Mouse (Mus musculus): ENCODE data around the gene Park7. TPM values are rescaled to one million over a fixed set of nuclear protein-coding genes. Genes with fewer than 3 reads are reported as not detected.

The Park7 gene
- polyA plus RNA-seq, 1 experiment from 2014 or later, result 406 TPM

DNA sequence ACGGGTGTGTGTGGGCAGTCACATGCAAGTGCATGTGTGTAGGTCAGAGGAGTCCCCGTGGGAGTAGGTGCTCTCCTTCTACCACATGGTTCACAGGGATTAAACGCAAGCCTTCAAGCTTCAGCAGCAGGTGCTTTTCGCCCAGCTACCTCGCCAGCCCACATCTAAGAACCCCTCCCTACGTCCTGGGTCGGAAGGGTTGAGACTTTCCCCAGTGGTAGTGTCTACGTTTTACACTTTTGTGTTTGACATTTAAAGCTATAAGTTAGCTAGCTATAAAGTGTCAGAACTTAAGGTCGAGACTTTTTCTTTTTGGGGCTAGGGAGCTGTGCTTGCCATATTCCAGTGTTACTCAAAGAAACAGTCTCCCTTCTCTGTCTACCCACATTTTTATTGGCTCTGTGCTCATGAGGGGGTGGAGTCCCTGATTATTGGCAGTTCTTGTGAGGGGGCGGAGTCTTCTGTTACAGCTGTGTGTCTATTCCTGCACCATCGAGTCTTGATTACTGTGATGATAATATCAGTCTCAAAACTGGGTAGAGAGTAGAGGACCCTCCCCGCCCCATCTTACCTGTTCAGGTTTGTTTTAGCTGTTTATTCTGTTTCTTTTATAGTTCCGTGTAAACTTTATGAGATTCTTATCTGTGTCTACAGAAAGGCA lies 25.9 kb upstream of the Park7 start:
- no peaks in the 10 kb centered on the region for H3K36me3 ChIP-seq (ENCODE audit: control insufficient read depth, insufficient read depth, low read length)
- H3K4me2 ChIP-seq (replicated peaks; ENCODE audit: low read depth, low read length), result no peak overlapping the region
- no peaks in the 10 kb centered on the region for H3K27me3 ChIP-seq (ENCODE audit: control insufficient read depth, insufficient read depth, low read length)
- WGBS, result 65% methylated on average over 13 of the region's 13 CpGs
- H3K9ac ChIP-seq (ENCODE audit: low read depth, low read length), result no peak overlapping the region
- no peak for ATAC-seq (ENCODE audit: low FRiP score)
- H3K27ac ChIP-seq (ENCODE audit: low read depth, low read length), result no peak overlapping the region
- no peak overlapping the region for H3K4me3 ChIP-seq (ENCODE audit: low read depth, low read length)
- H3K4me1 ChIP-seq (replicated peaks; ENCODE audit: control insufficient read depth, insufficient read depth, low read length), result no peaks in the 10 kb centered on the region
- no peak for DNase-seq (ENCODE audit: low spot score)
- no peaks in the 10 kb centered on the region for H3K9me3 ChIP-seq (ENCODE audit: control insufficient read depth, low read length)

DNA sequence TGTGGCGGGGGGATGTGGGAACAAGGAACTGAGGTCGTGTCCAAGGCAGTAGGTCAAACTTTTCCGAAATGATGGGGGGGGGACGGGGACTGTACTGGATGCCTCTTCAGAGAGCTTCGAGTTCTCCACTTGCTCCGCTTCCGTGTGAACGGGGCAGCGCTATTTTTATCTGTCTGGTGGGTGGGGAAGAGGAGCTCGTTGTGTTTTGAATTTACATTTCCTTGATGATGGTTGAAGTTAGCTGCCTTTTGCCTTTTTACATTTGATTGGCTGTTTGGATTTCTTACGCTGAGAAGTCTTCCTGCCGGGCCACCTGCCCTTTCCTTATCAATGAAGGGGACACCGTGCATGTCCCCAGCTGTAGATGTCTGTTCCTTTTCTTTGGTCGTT lies 23.8 kb upstream of the Park7 start:
- no peak overlapping the region for H3K4me2 ChIP-seq (replicated peaks; ENCODE audit: low read depth, low read length)
- DNase-seq (ENCODE audit: low spot score), result no peak
- no peaks in the 10 kb centered on the region for H3K36me3 ChIP-seq (ENCODE audit: control insufficient read depth, insufficient read depth, low read length)
- ATAC-seq (ENCODE audit: low FRiP score), result no peak
- no peak overlapping the region for H3K4me3 ChIP-seq (ENCODE audit: low read depth, low read length)
- 63% methylated on average over 14 of the region's 14 CpGs for WGBS
- no peaks in the 10 kb centered on the region for H3K4me1 ChIP-seq (replicated peaks; ENCODE audit: control insufficient read depth, insufficient read depth, low read length)
- no peak overlapping the region for H3K9ac ChIP-seq (ENCODE audit: low read depth, low read length)
- H3K27me3 ChIP-seq (ENCODE audit: control insufficient read depth, insufficient read depth, low read length), result no peaks in the 10 kb centered on the region
- H3K27ac ChIP-seq (ENCODE audit: low read depth, low read length), result no peak overlapping the region
- no peaks in the 10 kb centered on the region for H3K9me3 ChIP-seq (ENCODE audit: control insufficient read depth, low read length)

GRCm38 (mm10) chr4:150937293-150938062 lies 23.2 kb upstream of the Park7 start:
- Histone ChIP-seq H3K9ac (ENCODE audit: low read depth, low read length) (no peak overlapping the region), H3K27ac (ENCODE audit: low read depth, low read length) (no peak overlapping the region), H3K4me3 (ENCODE audit: low read depth, low read length) (no peak overlapping the region), H3K27me3 (ENCODE audit: control insufficient read depth, insufficient read depth, low read length) (no peaks in the 10 kb centered on the region), H3K36me3 (ENCODE audit: control insufficient read depth, insufficient read depth, low read length) (no peaks in the 10 kb centered on the region), H3K9me3 (ENCODE audit: control insufficient read depth, low read length) (no peaks in the 10 kb centered on the region), H3K4me2 (replicated peaks; ENCODE audit: low read depth, low read length) (no peak overlapping the region), H3K4me1 (replicated peaks; ENCODE audit: control insufficient read depth, insufficient read depth, low read length) (no peaks in the 10 kb centered on the region)
- DNase-seq (ENCODE audit: low spot score) (no peak), ATAC-seq (ENCODE audit: low FRiP score) (no peak)
- WGBS, result 76% methylated on average over 16 of the region's 16 CpGs

GRCm38 (mm10) chr4:150933503-150933902 lies 19.3 kb upstream of the Park7 start:
- DNase-seq (ENCODE audit: low spot score) (no peak), ATAC-seq (ENCODE audit: low FRiP score) (no peak)
- WGBS, result 73% methylated on average over 1 of the region's 1 CpGs
- Histone ChIP-seq H3K27me3 (ENCODE audit: control insufficient read depth, insufficient read depth, low read length) (no peaks in the 10 kb centered on the region), H3K4me1 (replicated peaks; ENCODE audit: control insufficient read depth, insufficient read depth, low read length) (no peaks in the 10 kb centered on the region), H3K27ac (ENCODE audit: low read depth, low read length) (no peak overlapping the region), H3K4me2 (replicated peaks; ENCODE audit: low read depth, low read length) (no peak overlapping the region), H3K9me3 (ENCODE audit: control insufficient read depth, low read length) (no peaks in the 10 kb centered on the region), H3K4me3 (ENCODE audit: low read depth, low read length) (no peak overlapping the region), H3K36me3 (ENCODE audit: control insufficient read depth, insufficient read depth, low read length) (no peaks in the 10 kb centered on the region), H3K9ac (ENCODE audit: low read depth, low read length) (no peak overlapping the region)

DNA sequence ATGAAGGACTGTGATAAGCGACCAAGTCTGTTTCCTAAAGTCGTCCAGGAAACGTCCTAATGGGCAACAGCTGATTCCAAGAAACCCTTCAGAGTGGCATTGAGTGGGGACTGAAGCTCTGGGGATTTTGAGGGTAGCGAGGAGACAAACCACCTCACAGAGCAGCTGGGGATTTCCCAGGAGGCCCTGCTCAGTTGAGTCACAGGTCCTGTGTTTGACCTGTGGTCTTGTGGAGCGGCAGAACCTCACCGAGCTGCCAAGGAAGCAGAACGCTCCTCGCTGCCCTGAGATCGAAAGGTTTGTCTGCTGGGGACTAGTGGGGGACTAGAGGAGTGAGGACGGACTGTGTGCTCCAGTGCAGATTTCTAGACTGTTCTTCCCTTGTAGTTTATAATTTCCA lies 13.6 kb upstream of the Park7 start:
- H3K9me3 ChIP-seq (ENCODE audit: control insufficient read depth, low read length), result no peaks in the 10 kb centered on the region
- H3K9ac ChIP-seq (ENCODE audit: low read depth, low read length), result no peak overlapping the region
- H3K4me1 ChIP-seq (replicated peaks; ENCODE audit: control insufficient read depth, insufficient read depth, low read length), result no peaks in the 10 kb centered on the region
- DNase-seq (ENCODE audit: low spot score) (no peak), ATAC-seq (ENCODE audit: low FRiP score) (no peak)
- no peaks in the 10 kb centered on the region for H3K36me3 ChIP-seq (ENCODE audit: control insufficient read depth, insufficient read depth, low read length)
- WGBS, result 64% methylated on average over 10 of the region's 10 CpGs
- no peak overlapping the region for H3K4me3 ChIP-seq (ENCODE audit: low read depth, low read length)
- no peaks in the 10 kb centered on the region for H3K27me3 ChIP-seq (ENCODE audit: control insufficient read depth, insufficient read depth, low read length)
- no peak overlapping the region for H3K27ac ChIP-seq (ENCODE audit: low read depth, low read length)
- no peak overlapping the region for H3K4me2 ChIP-seq (replicated peaks; ENCODE audit: low read depth, low read length)

DNA sequence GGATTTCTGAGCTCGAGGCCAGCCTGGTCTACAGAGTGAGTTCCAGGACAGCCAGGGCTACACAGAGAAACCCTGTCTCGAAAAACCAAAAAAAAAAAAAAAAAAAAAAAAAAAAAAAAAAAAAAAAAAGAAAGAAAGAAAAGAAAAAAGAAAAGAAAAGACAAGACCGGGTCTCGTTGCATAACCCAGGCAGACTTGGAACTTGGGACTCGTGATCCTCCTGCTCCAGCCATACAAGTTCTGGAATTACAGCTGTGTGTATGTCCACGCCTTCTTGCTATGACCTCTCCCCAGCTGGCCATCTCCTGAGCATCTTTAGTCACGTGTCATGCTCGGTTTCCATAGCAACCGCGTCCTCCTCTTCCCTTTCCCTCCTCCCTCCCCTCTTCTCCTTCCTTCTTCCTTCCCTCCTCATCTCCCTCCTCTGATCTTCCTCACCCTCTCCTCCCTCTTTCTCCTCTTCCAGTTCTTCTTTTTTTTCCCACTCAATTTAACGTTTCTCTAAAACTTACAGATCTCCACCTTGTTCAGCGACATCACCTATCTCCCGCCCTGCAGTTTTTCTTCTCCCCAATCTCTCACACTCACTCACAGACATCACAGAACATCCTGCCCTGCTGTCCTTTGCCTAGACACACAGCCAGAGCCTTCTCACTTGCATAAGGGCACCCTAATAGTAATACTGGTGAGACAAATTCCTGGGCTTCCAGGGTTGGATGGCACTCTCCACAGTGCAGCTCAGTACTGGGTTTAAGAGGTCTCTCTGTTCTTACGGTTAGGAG lies 12.9 kb upstream of the Park7 start:
- H3K9ac ChIP-seq (ENCODE audit: low read depth, low read length), result no peak overlapping the region
- H3K27ac ChIP-seq (ENCODE audit: low read depth, low read length), result no peak overlapping the region
- no peaks in the 10 kb centered on the region for H3K27me3 ChIP-seq (ENCODE audit: control insufficient read depth, insufficient read depth, low read length)
- ATAC-seq (ENCODE audit: low FRiP score) (no peak), DNase-seq (ENCODE audit: low spot score) (peak; percentile 54)
- 54% methylated on average over 13 of the region's 14 CpGs for WGBS
- H3K9me3 ChIP-seq (ENCODE audit: control insufficient read depth, low read length), result no peaks in the 10 kb centered on the region
- no peak overlapping the region for H3K4me2 ChIP-seq (replicated peaks; ENCODE audit: low read depth, low read length)
- no peak overlapping the region for H3K4me3 ChIP-seq (ENCODE audit: low read depth, low read length)
- no peaks in the 10 kb centered on the region for H3K36me3 ChIP-seq (ENCODE audit: control insufficient read depth, insufficient read depth, low read length)
- H3K4me1 ChIP-seq (replicated peaks; ENCODE audit: control insufficient read depth, insufficient read depth, low read length), result no peaks in the 10 kb centered on the region

GRCm38 (mm10) chr4:150925923-150926322 lies 11.7 kb upstream of the Park7 start:
- no peak overlapping the region for H3K4me3 ChIP-seq (ENCODE audit: low read depth, low read length)
- H3K9me3 ChIP-seq (ENCODE audit: control insufficient read depth, low read length), result no peaks in the 10 kb centered on the region
- H3K4me2 ChIP-seq (replicated peaks; ENCODE audit: low read depth, low read length), result no peak overlapping the region
- WGBS, result 56% methylated on average over 5 of the region's 5 CpGs
- H3K4me1 ChIP-seq (replicated peaks; ENCODE audit: control insufficient read depth, insufficient read depth, low read length), result no peaks in the 10 kb centered on the region
- ATAC-seq (ENCODE audit: low FRiP score), result no peak
- peak; percentile 49 for DNase-seq (ENCODE audit: low spot score)
- no peak overlapping the region for H3K9ac ChIP-seq (ENCODE audit: low read depth, low read length)
- H3K27ac ChIP-seq (ENCODE audit: low read depth, low read length), result no peak overlapping the region
- H3K27me3 ChIP-seq (ENCODE audit: control insufficient read depth, insufficient read depth, low read length), result no peaks in the 10 kb centered on the region
- H3K36me3 ChIP-seq (ENCODE audit: control insufficient read depth, insufficient read depth, low read length), result no peaks in the 10 kb centered on the region

- H3K36me3 ChIP-seq (ENCODE audit: control insufficient read depth, insufficient read depth, low read length), result no peaks in the 10 kb centered on the region
- DNase-seq (ENCODE audit: low spot score) (no peak), ATAC-seq (ENCODE audit: low FRiP score) (no peak)
- H3K27ac ChIP-seq (ENCODE audit: low read depth, low read length), result no peak overlapping the region
- WGBS, result 85% methylated on average over 6 of the region's 6 CpGs
- no peaks in the 10 kb centered on the region for H3K9me3 ChIP-seq (ENCODE audit: control insufficient read depth, low read length)
- no peak overlapping the region for H3K4me2 ChIP-seq (replicated peaks; ENCODE audit: low read depth, low read length)
- 0 out of 2 replicates have a peak, but pooled peaks cover 2% of the 10 kb centered on the region for H3K27me3 ChIP-seq (ENCODE audit: control insufficient read depth, insufficient read depth, low read length)
- H3K9ac ChIP-seq (ENCODE audit: low read depth, low read length), result no peak overlapping the region
- no peak overlapping the region for H3K4me3 ChIP-seq (ENCODE audit: low read depth, low read length)
- no peaks in the 10 kb centered on the region for H3K4me1 ChIP-seq (replicated peaks; ENCODE audit: control insufficient read depth, insufficient read depth, low read length)
Measured at GRCm38 (mm10) chr4:150924936-150925335, 10.7 kb upstream of the Park7 start.
